Mouse (Mus musculus): ENCODE results near the gene Tmem204.

GRCm38 (mm10) chr17:25110590-25110989 lies 27.2 kb upstream of the Tmem204 start:
- TF ChIP-seq CTCF (IDR thresholded peaks at IDR 0.05) (no peak), EP300 (IDR thresholded peaks at IDR 0.05) (no peak)

All from lung, postnatal 0 days (tissue).